Mouse (Mus musculus) naive thymus-derived CD4-positive, alpha-beta T cell, adult 5 months (primary cell): ENCODE results near the gene Ak3. TPM values are rescaled to one million over a fixed set of nuclear protein-coding genes. Genes with fewer than 3 reads are reported as not detected.

ENCODE experiments used
- polyA plus RNA-seq: library from polyadenylated mRNA; unstranded; fragments of 100-300 nt; shearing (Covaris generic); gene quantifications from one replicate; pipeline ENCODE4 v1.2.1, GENCODE M21; 2017

The Ak3 gene
- polyA plus RNA-seq, result 25.7 TPM

GRCm38 (mm10) chr19:29047334-29048170 is at the start of gene Ak3:
TSS of gene Ak3 (minus strand) at chr19:29047961.

GRCm38 (mm10) chr19:28990194-28990589 is 57.6 kb downstream of the Ak3 start, which contains the start of gene Cdc37l1:
TSS of gene Cdc37l1 (plus strand) at chr19:28990352.

Other genes starting within 250 kb of the Ak3 start
- not detected for gene Slc1a1, start 212.9 kb downstream of the Ak3 start, polyA plus RNA-seq
- 14.1 TPM for gene Plpp6, start 84.0 kb downstream of the Ak3 start, polyA plus RNA-seq
- gene 4430402I18Rik, start 80.2 kb downstream of the Ak3 start, polyA plus RNA-seq, result not detected
- gene Cdc37l1, start 57.6 kb downstream of the Ak3 start, polyA plus RNA-seq, result 57.6 TPM
- gene Rcl1, start 53.4 kb upstream of the Ak3 start, polyA plus RNA-seq, result 64.3 TPM
- gene Jak2, start 203.9 kb upstream of the Ak3 start, polyA plus RNA-seq, result 85.4 TPM